ENCODE assay signal across 8 mouse cellular contexts in the genomic region with DNA sequence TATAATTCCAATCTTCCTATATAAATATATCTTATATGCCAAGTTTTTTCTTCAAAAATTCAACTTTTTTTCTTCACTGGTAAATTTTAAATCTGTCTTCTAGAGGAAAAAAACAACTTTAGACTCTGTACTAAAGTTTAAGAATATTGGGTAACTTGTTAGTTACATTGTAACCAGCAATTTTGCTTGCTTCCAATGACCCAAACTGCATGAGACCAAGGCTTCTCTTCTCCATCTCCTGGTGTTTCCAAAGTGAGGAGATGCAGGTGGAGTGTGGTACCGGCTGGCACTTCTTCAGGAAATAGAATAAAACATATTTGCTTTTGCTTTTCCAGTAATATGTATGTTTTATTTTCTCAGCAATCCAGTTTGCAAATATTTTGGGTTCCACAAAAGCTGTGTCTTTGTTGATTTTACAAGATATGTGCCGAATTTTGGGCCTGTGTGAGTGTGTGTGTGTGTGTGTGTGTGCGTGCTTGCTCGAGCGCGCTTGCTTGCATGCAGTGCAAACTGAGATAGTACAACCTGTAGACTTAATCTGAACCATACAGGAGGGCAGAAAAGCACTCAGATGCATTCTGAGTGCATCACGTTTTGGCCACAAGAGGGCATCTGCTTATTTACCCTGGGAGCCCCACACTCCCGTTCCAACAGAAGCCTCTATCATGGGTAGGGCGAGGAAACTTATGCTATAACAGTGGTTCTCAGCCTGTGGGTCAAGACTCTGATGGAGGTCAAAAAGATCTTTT. TPM values are rescaled to one million over a fixed set of nuclear protein-coding genes. Genes with fewer than 3 reads are reported as not detected.
A peak's percentile ranks its signal among the peaks of the same experiment; 100 is the strongest.
DNase-seq lines count a peak whose midpoint lies in the region; ATAC-seq lines count a peak whose summit lies in the region.

No protein-coding gene starts in this region.

- intact Hi-C loops in left cerebral cortex, postnatal 14 days (cut with DNase I), result no loop called here

- ATAC-seq in granulocyte monocyte progenitor cell, adult 5-6 weeks (replicated peaks; ENCODE audit: poor library complexity, severe bottlenecking), result 0 out of 2 replicates have a peak, but pooled peaks have one; percentile 30

- DNase-seq in left cerebral cortex, adult 18-20 months (ENCODE audit: low spot score in 2 of 2), result peak; percentile 30 to 34
- no peak for DNase-seq in left cerebral cortex, postnatal 14 days (ENCODE audit: low spot score in 2 of 2)
- peak; percentile 68 for DNase-seq in R1 (ENCODE audit: low read depth, low spot score)
- DNase-seq in lung, postnatal 36 days, result peak; percentile 34
- no peak for DNase-seq in cerebellum, adult 9-11 months
- DNase-seq in cerebellum, adult 11-12 months, result no peak
- DNase-seq in urinary bladder, postnatal 25 days (ENCODE audit: low spot score), result no peak

RNA-seq across cellular contexts. Expression of a gene that starts 1.3 kb away (rescaled TPM):
- total RNA-seq in left cerebral cortex, adult 18-20 months (2021), result under 1 TPM in 1 of 2 experiments, not detected in 1; 0.16 TPM
- total RNA-seq in left cerebral cortex, postnatal 14 days (2021), result under 1 TPM; 0.13 TPM
- not detected in 2 replicates for total RNA-seq in granulocyte monocyte progenitor cell, adult 5-6 weeks (2014; fragmentation: Nextera tagmentation)
- total RNA-seq in granulocyte monocyte progenitor cell, adult 5-6 weeks (2017), result not detected in 2 replicates

Comparison
In these comparisons a context has a peak if more than half of its experiments do, and no peak if none do; other contexts are left out.
1. DNase-seq: peak in left cerebral cortex, adult 18-20 months (2 of 2), R1 (single experiment) and lung, postnatal 36 days (single experiment); none in left cerebral cortex, postnatal 14 days (0 of 2), cerebellum, adult 9-11 months (single experiment), cerebellum, adult 11-12 months (single experiment) and urinary bladder, postnatal 25 days (single experiment).